Mouse (Mus musculus): ENCODE measurements at regions not wholly inside any gene's neighbourhood (a gene's known extent, or its start where the extent isn't known, plus 50 kb on each side); places are given as distances from the start of the nearest gene placed in this dataset.

GRCm38 (mm10) chr10:72551561-72551960, 103.1 kb upstream of the Zwint start:
- DNase-seq (ENCODE audit: low read depth), result no peak

GRCm38 (mm10) chr10:72573991-72574652, 80.5 kb upstream of the Zwint start:
- no peak for DNase-seq (ENCODE audit: low read depth)

GRCm38 (mm10) chr10:72577713-72578112, 76.9 kb upstream of the Zwint start:
- no peak for DNase-seq (ENCODE audit: low read depth)

- no peak for DNase-seq (ENCODE audit: low read depth)
These were observed 76.1 kb upstream of the Zwint start for GRCm38 (mm10) chr10:72578501-72578900.

- peak; percentile 2 for DNase-seq (ENCODE audit: low read depth)
These were observed 73.3 kb upstream of the Zwint start for GRCm38 (mm10) chr10:72581311-72581710.

- DNase-seq (ENCODE audit: low read depth), result no peak
These were observed 66.1 kb upstream of the Zwint start for GRCm38 (mm10) chr10:72588561-72588960.

GRCm38 (mm10) chr10:72593049-72593448, 61.6 kb upstream of the Zwint start:
- DNase-seq (ENCODE audit: low read depth), result no peak
